Mouse (Mus musculus) forebrain, embryonic 14.5 days (tissue): ENCODE results near the gene Mbd5. TPM values are rescaled to one million over a fixed set of nuclear protein-coding genes. Genes with fewer than 3 reads are reported as not detected.
A peak's percentile ranks its signal among the peaks of the same experiment; 100 is the strongest.

ENCODE experiments used
- ATAC-seq: fragments of 200-750 bp; cut with Nextera tagmentation; 2 replicates; pipeline ENCODE4 v1.8.0; 2017; ENCODE audit warnings: mild to moderate bottlenecking, moderate library complexity
- DNase-seq: peaks from one replicate; pipeline ENCODE4 v3.0.0-alpha.2; 2015; ENCODE audit warnings: low spot score
- H3K27ac ChIP-seq: fragments of 300-500 bp; sonication (generic); 2 replicates; pipeline ENCODE4 v1.5.1; 2014; ENCODE audit warnings: low read depth, mild to moderate bottlenecking, control low read depth, low read length, moderate library complexity
- H3K27me3 ChIP-seq: fragments of 300-500 bp; sonication (generic); replicated peaks from 2 replicates; pipeline ENCODE4 v1.6.1; 2014; ENCODE audit warnings: low read length, control low read depth, mixed read lengths; ENCODE audit not compliant: control insufficient read depth, insufficient read depth
- H3K36me3 ChIP-seq: fragments of 300-500 bp; sonication (generic); 2 replicates; pipeline ENCODE4 v1.6.1; 2014; ENCODE audit warnings: low read length, control low read depth; ENCODE audit not compliant: control insufficient read depth, insufficient read depth
- H3K4me1 ChIP-seq: fragments of 300-500 bp; sonication (generic); 2 replicates; pipeline ENCODE4 v1.6.1; 2014; ENCODE audit warnings: antibody characterized with exemption, low read length, control low read depth; ENCODE audit not compliant: control insufficient read depth, insufficient read depth
- H3K4me2 ChIP-seq: fragments of 300-500 bp; sonication (generic); 2 replicates; pipeline ENCODE4 v1.6.1; 2014; ENCODE audit warnings: mild to moderate bottlenecking, control low read depth, low read length
- H3K4me3 ChIP-seq: fragments of 300-500 bp; sonication (generic); 2 replicates; pipeline ENCODE4 v1.5.1; 2014; ENCODE audit warnings: low read depth, low read length, control low read depth
- H3K9ac ChIP-seq: fragments of 300-500 bp; sonication (generic); 2 replicates; pipeline ENCODE4 v1.6.1; 2014; ENCODE audit warnings: mild to moderate bottlenecking, low read length, control low read depth, moderate library complexity
- H3K9me3 ChIP-seq: fragments of 300-500 bp; sonication (generic); replicated peaks from 2 replicates; pipeline ENCODE4 v1.6.1; 2016; ENCODE audit warnings: low read length, control low read depth, mixed read lengths; ENCODE audit not compliant: control insufficient read depth
- WGBS: fragments of 180-500 bp; shearing (Covaris S2); extraction: QIAGEN DNeasy Blood & Tissue Kit; methylation state at CpG from one replicate; pipeline ENCODE4 v1.1.7; 2014; 5-methylcytosine and 5-hydroxymethylcytosine counted together
- polyA plus RNA-seq: library from polyadenylated mRNA; unstranded; fragments of >200 nt; fragmentation: Nextera tagmentation; extraction: Ambion mirVana; gene quantifications from 2 replicates; pipeline ENCODE4 v1.2.1, GENCODE M21; 2014

The Mbd5 gene
- polyA plus RNA-seq, result 27.2 and 34.2 TPM in 2 replicates

DNA sequence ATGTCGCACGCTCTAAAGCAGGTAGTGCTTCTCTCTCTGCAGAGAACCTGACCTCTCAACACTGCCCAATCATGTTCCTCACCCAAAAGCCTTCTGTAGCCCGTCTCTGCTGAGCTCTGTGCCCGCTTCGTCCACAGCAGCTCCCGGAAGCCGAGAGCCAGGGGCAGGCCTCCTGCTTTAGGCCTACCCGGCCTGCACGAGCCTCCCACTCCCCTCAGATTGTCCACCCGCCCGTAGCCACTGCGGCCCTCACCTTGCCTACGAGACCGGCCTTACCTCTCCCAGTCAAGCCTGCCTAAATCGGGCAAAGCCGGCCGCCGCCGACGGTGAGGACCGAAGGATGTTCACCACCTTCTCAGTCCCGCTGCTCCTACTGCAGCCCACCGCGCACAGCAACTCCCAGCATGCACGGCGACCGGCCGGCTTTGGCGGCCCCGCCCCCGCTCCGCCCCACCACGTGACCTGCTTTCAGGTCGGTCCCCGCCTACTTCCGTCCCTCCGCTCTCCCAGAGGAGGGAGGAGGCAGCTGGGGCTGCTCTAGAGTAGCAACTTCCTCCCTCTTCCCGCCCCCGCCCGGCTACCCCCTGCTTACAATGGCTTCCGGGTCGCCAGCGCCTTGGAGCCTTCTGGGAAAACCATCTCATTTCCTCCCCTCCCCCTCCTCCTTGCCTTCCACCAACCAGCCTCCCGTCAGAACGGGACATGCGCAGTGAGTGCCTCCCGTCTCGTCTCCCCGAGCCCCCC, at the start of gene Mbd5:
TSS of gene Mbd5 (plus strand) at position 668 of the 744 bp plus-strand sequence.
- WGBS, result under 1% methylated on average over 48 of the region's 49 CpGs
- H3K4me1 ChIP-seq, result peaks cover 6% of the 10 kb centered on the region

GRCm38 (mm10) chr2:48908866-48909265, 40.4 kb upstream of the Mbd5 start:
- H3K27me3 ChIP-seq, result no peaks in the 10 kb centered on the region
- no peak overlapping the region for H3K9ac ChIP-seq
- 0 out of 2 replicates have a peak, but pooled peaks have one; percentile 44 for ATAC-seq
- WGBS, result 59% methylated on average over 2 of the region's 2 CpGs
- no peaks in the 10 kb centered on the region for H3K9me3 ChIP-seq
- H3K4me1 ChIP-seq, result no peaks in the 10 kb centered on the region
- H3K27ac ChIP-seq, result no peak overlapping the region
- no peak overlapping the region for H3K4me3 ChIP-seq
- H3K4me2 ChIP-seq, result no peak overlapping the region
- peak; percentile 72 for DNase-seq
- peaks cover 29% of the 10 kb centered on the region for H3K36me3 ChIP-seq

More for the DNA sequence above, at the start of gene Mbd5:
- DNase-seq (peak; percentile 100), ATAC-seq (peak; percentile 98)
- peak within 1 kb of the TSS; percentile 95 for H3K27ac ChIP-seq
- H3K4me3 ChIP-seq, result peak within 1 kb of the TSS; percentile 86
- peak within 1 kb of the TSS; percentile 83 for H3K4me2 ChIP-seq
- no peaks in the 10 kb centered on the region for H3K36me3 ChIP-seq
- H3K27me3 ChIP-seq, result no peaks in the 10 kb centered on the region
- H3K9ac ChIP-seq, result peak within 1 kb of the TSS; percentile 91
- H3K9me3 ChIP-seq, result no peaks in the 10 kb centered on the region

DNA sequence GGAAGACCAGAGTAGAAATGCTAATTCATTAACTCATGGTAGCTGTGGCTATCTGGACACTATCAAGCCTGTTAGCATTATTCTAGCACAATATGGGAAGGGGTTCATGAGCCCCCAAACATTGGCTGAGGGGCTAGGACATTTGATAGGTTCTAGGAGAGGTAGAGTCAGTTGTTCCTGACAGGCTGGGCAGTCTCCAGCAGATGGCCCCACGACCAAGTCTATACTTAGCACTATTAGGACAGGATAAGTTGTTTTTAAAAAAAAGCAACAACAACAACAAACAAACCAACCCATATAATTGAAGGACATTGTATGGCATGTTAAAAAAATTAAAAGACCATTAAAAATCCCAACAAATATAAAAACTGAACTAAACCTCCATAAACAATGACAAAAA, 35.1 kb upstream of the Mbd5 start:
- no peaks in the 10 kb centered on the region for H3K9me3 ChIP-seq
- no peak overlapping the region for H3K27ac ChIP-seq
- peaks cover 28% of the 10 kb centered on the region for H3K36me3 ChIP-seq
- DNase-seq (no peak), ATAC-seq (0 out of 2 replicates have a peak, but pooled peaks have one; percentile 23)
- H3K27me3 ChIP-seq, result no peaks in the 10 kb centered on the region
- 74% methylated on average over 1 of the region's 1 CpGs for WGBS
- no peak overlapping the region for H3K4me3 ChIP-seq
- H3K4me1 ChIP-seq, result no peaks in the 10 kb centered on the region
- no peak overlapping the region for H3K9ac ChIP-seq
- H3K4me2 ChIP-seq, result no peak overlapping the region

DNA sequence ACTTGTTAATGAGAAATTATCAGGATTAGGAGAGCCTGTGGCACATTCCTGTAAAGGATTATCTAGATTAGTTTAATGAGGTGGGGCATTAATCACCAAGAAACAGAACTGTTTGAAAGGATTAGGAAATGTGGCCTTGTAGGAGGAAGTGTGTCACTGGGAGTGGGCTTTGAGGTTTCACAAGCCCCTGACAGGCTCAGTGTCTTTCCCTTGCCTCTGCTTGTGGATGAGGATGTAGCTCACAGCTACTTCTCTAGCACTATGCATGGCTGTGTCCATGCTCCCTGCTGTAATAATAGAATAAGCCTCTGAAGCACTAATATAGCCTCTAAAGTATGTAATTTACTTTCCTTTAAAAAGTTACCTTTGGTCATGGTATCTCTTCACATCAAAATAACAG, 33.5 kb upstream of the Mbd5 start:
- H3K36me3 ChIP-seq, result peaks cover 28% of the 10 kb centered on the region
- H3K9me3 ChIP-seq, result no peaks in the 10 kb centered on the region
- H3K4me3 ChIP-seq, result no peak overlapping the region
- H3K4me2 ChIP-seq, result no peak overlapping the region
- DNase-seq (no peak), ATAC-seq (no peak)
- H3K4me1 ChIP-seq, result no peaks in the 10 kb centered on the region
- H3K27ac ChIP-seq, result no peak overlapping the region
- H3K27me3 ChIP-seq, result no peaks in the 10 kb centered on the region
- no peak overlapping the region for H3K9ac ChIP-seq

GRCm38 (mm10) chr2:48935058-48935457, 14.2 kb upstream of the Mbd5 start:
- 92% methylated on average over 2 of the region's 2 CpGs for WGBS
- no peaks in the 10 kb centered on the region for H3K9me3 ChIP-seq
- no peak overlapping the region for H3K4me3 ChIP-seq
- no peak overlapping the region for H3K9ac ChIP-seq
- H3K27ac ChIP-seq, result no peak overlapping the region
- H3K27me3 ChIP-seq, result no peaks in the 10 kb centered on the region
- ATAC-seq (no peak), DNase-seq (no peak)
- H3K36me3 ChIP-seq, result peaks cover 22% of the 10 kb centered on the region
- no peak overlapping the region for H3K4me2 ChIP-seq
- H3K4me1 ChIP-seq, result no peaks in the 10 kb centered on the region

GRCm38 (mm10) chr2:48947761-48948160, 1.5 kb upstream of the Mbd5 start:
- Histone ChIP-seq H3K4me3 (peak overlapping the region; percentile 86), H3K4me1 (peaks cover 6% of the 10 kb centered on the region), H3K9me3 (no peaks in the 10 kb centered on the region), H3K36me3 (no peaks in the 10 kb centered on the region), H3K27ac (no peak overlapping the region), H3K4me2 (peak overlapping the region; percentile 83), H3K27me3 (no peaks in the 10 kb centered on the region), H3K9ac (no peak overlapping the region)
- WGBS, result 74% methylated on average over 3 of the region's 3 CpGs
- ATAC-seq (no peak), DNase-seq (no peak)

DNA sequence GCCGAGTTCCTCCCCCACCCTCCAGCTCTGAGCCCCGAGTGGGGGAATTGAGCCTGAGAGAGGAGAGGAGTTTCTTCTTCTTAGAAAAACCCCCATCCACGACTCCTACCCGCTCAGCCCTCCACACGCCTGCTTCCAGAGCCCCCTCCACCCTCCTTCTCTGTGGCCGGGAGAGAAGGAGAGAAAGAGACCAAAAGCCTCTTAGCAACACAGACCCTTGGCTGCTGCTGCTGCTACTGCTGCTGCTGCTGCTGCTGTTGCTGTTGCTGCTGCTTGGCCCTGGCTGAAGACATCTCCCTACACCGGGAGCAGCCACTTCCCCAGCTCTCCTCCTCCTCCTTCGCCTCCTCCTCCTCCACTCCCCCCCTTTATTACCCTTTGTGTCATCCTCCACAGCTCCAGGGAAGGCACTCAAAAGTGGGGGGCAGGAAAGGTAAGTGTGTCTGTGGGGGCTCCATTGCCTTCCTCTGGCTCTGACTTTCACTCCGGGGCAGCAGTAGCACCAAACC, 489 bp downstream of the Mbd5 start:
- H3K9ac ChIP-seq, result peak overlapping the region; percentile 90
- H3K4me1 ChIP-seq, result peaks cover 6% of the 10 kb centered on the region
- ATAC-seq (peak; percentile 72), DNase-seq (no peak)
- no peaks in the 10 kb centered on the region for H3K27me3 ChIP-seq
- WGBS, result 0% methylated on average over 6 of the region's 9 CpGs
- H3K27ac ChIP-seq, result peak overlapping the region; percentile 95
- H3K4me2 ChIP-seq, result peak overlapping the region; percentile 65
- no peaks in the 10 kb centered on the region for H3K36me3 ChIP-seq
- peak overlapping the region; percentile 86 for H3K4me3 ChIP-seq
- H3K9me3 ChIP-seq, result no peaks in the 10 kb centered on the region

DNA sequence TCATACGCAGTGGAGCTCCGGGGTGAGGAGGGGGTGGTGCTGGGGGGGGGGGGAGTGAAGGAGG, 776 bp downstream of the Mbd5 start, which contains the start of gene Orc4:
TSS of gene Orc4 (minus strand) at position 26 of the 64 bp plus-strand sequence.
- no peak for DNase-seq
- Histone ChIP-seq H3K9ac (peak within 1 kb of the TSS; percentile 91), H3K9me3 (no peaks in the 10 kb centered on the region), H3K27me3 (no peaks in the 10 kb centered on the region), H3K4me1 (peaks cover 6% of the 10 kb centered on the region), H3K27ac (peak within 1 kb of the TSS; percentile 95), H3K36me3 (no peaks in the 10 kb centered on the region), H3K4me3 (peak within 1 kb of the TSS; percentile 86), H3K4me2 (peak within 1 kb of the TSS; percentile 65)
- WGBS, result 0% methylated on average over 2 of the region's 2 CpGs
- no peak for ATAC-seq

DNA sequence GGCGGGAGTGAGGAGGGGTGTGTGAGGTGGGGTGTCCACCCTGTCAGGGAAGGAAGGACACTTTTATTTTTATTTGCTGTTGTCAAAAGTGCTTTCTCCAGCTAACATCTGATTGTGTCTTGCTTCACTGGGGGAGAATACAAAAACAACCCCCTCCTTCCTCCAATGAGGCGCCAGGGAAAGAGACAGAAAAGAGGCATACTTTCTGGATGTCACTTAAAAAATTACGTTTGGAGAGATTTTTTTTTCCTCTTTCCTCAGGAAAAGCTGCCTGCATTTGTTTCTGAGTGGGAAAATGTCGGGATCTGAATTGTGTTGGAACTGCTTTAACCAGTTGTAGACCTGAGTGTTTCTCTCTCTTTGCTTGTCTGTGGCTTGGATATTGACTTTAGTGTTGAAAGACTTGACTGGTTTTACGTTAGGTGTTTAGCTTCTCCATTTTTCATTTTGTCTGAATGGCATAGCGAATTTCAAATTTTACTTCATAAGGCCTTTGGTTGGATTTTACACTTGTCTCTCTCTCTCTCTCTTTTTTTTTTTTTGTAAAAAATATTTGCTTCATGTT, 1.1 kb downstream of the Mbd5 start:
- Histone ChIP-seq H3K4me2 (peak overlapping the region; percentile 65), H3K9me3 (no peaks in the 10 kb centered on the region), H3K27me3 (no peaks in the 10 kb centered on the region), H3K27ac (peak overlapping the region; percentile 95), H3K36me3 (no peaks in the 10 kb centered on the region), H3K4me1 (peaks cover 6% of the 10 kb centered on the region), H3K4me3 (peak overlapping the region; percentile 86), H3K9ac (peak overlapping the region; percentile 90)
- DNase-seq (peak; percentile 27), ATAC-seq (no peak)
- 10% methylated on average over 6 of the region's 6 CpGs for WGBS
